ENCODE assay signal across 8 mouse cellular contexts in genomic region chr4:53632011-53632349, GRCm38 (mm10). TPM values are rescaled to one million over a fixed set of nuclear protein-coding genes. Genes with fewer than 3 reads are reported as not detected.
DNase-seq lines count a peak whose midpoint lies in the region; ATAC-seq and TF ChIP-seq lines count a peak whose summit lies in the region.

No protein-coding gene starts in this region.

- H3K9me3 ChIP-seq in heart, embryonic 10.5 days: no peaks in the 10 kb centered on the region
- H3K9me3 ChIP-seq in CH12.LX (replicated peaks; ENCODE audit: low read length): no peaks in the 10 kb centered on the region
- H3K9me3 ChIP-seq in hindbrain, embryonic 10.5 days: no peaks in the 10 kb centered on the region

- peak; percentile 19; the same call in 1 of the 2 replicates for ATAC-seq in megakaryocyte, adult 5-6 weeks (ENCODE audit: poor library complexity, severe bottlenecking)

- no peak for TF ChIP-seq POLR2A in CH12.LX (IDR thresholded peaks at IDR 0.05; ENCODE audit: low read depth, low read length)

- dilution Hi-C loops in CH12.LX (cut with MboI; ENCODE audit: extremely low pct_ligation_motif_present, extremely low pct_unique_long_range_greater_than_20kb, low sequenced_read_pairs): no loop called here

- H3K4me3 ChIP-seq in heart, embryonic 10.5 days: peak overlapping the region; percentile 94
- H3K4me3 ChIP-seq in CH12.LX (replicated peaks in 1 of 3; ENCODE audit: low read depth in 2 of 3, low read length in 2 of 3, poor library complexity in 1 of 3): peak overlapping the region; percentile 24 to 60 (median 54)
- H3K4me3 ChIP-seq in hindbrain, embryonic 10.5 days: peak overlapping the region; percentile 91

- H3K36me3 ChIP-seq in heart, embryonic 10.5 days: no peaks in the 10 kb centered on the region
- no peaks in the 10 kb centered on the region for H3K36me3 ChIP-seq in CH12.LX (replicated peaks in 1 of 2; ENCODE audit: control insufficient read depth in 1 of 2, insufficient read depth in 1 of 2, low read length in 1 of 2)
- H3K36me3 ChIP-seq in hindbrain, embryonic 10.5 days: peaks cover 9% of the 10 kb centered on the region; the same call in 1 of the 2 replicates

- TF ChIP-seq RAD21 in CH12.LX (IDR thresholded peaks at IDR 0.05; ENCODE audit: low read depth, low read length): no peak

- H3K9ac ChIP-seq in CH12.LX (ENCODE audit: insufficient read depth, low read depth): no peak overlapping the region

- intact Hi-C loops in heart, postnatal 14 days (cut with DNase I): loop anchor here (5.0 kb wide), 1 partner anchor 80 kb away; the partner anchor contains the start of gene Fktn

- peaks cover 11% of the 10 kb centered on the region; the same call in 1 of the 2 replicates for H3K4me1 ChIP-seq in heart, embryonic 10.5 days
- H3K4me1 ChIP-seq in CH12.LX (ENCODE audit: control insufficient read depth in 1 of 2, insufficient read depth in 2 of 2): no peaks in the 10 kb centered on the region; a peak in 1 of 4 replicates
- peaks cover 40% of the 10 kb centered on the region for H3K4me1 ChIP-seq in hindbrain, embryonic 10.5 days (replicated peaks)

- in situ Hi-C loops in CH12.LX (cut with MboI; ENCODE audit: low pct_ligation_motif_present, low pct_unique_long_range_greater_than_20kb, low sequenced_read_pairs): no loop called here

- H3K79me2 ChIP-seq in CH12.LX (replicated peaks; ENCODE audit: control insufficient read depth, extremely low read depth, insufficient read depth, poor library complexity, severe bottlenecking): no peaks in the 10 kb centered on the region

- WGBS in heart, embryonic 10.5 days: 4% methylated on average over 5 of the region's 5 CpGs
- WGBS in hindbrain, embryonic 10.5 days: 4% methylated on average over 5 of the region's 5 CpGs

- H3K27me3 ChIP-seq in heart, embryonic 10.5 days (ENCODE audit: insufficient read depth, poor library complexity, severe bottlenecking): peaks cover 12% of the 10 kb centered on the region; the same call in 1 of the 2 replicates
- H3K27me3 ChIP-seq in CH12.LX (replicated peaks): peaks cover 12% of the 10 kb centered on the region
- H3K27me3 ChIP-seq in hindbrain, embryonic 10.5 days (ENCODE audit: insufficient read depth, poor library complexity, severe bottlenecking): no peaks in the 10 kb centered on the region

- TF ChIP-seq EP300 in CH12.LX (IDR thresholded peaks at IDR 0.05; ENCODE audit: low read length): no peak

- no peak for TF ChIP-seq CTCF in CH12.LX (conservative IDR thresholded peaks at IDR 0.05 in 1 of 2, IDR thresholded peaks at IDR 0.05 in 1 of 2; ENCODE audit: low read depth in 2 of 2, low read length in 2 of 2)

- H3K27ac ChIP-seq in heart, embryonic 10.5 days: peak overlapping the region; percentile 94
- H3K27ac ChIP-seq in CH12.LX (ENCODE audit: insufficient read depth, low read depth): no peak overlapping the region
- peak overlapping the region; percentile 96 for H3K27ac ChIP-seq in hindbrain, embryonic 10.5 days

- peak overlapping the region; percentile 58 for H3K4me2 ChIP-seq in CH12.LX (ENCODE audit: insufficient read depth, low read depth, poor library complexity, severe bottlenecking)

- no peak for DNase-seq in heart, embryonic 10.5 days (ENCODE audit: low spot score)
- DNase-seq in heart, postnatal 14 days: no peak
- no peak for DNase-seq in CH12.LX (ENCODE audit: extremely low read depth)
- DNase-seq in hindbrain, embryonic 10.5 days (ENCODE audit: low spot score): no peak
- no peak for DNase-seq in right cerebral cortex, postnatal 36 days (ENCODE audit: low spot score in 2 of 2)
- DNase-seq in cerebellum, adult 18-20 months: no peak
- DNase-seq in c-Kit-positive CD71-positive TER-119-positive erythroid progenitor cells, embryonic 14.5 days (ENCODE audit: low spot score): no peak

TF ChIP-seq in CH12.LX, 34 proteins besides CTCF, POLR2A, EP300 and RAD21:
- TF ChIP-seq MYC (IDR thresholded peaks at IDR 0.05; ENCODE audit: low read depth, low read length) (no peak), HCFC1 (IDR thresholded peaks at IDR 0.05; ENCODE audit: low read depth, low read length) (no peak), MXI1 (IDR thresholded peaks at IDR 0.05; ENCODE audit: low read depth, low read length) (no peak), ETS1 (conservative IDR thresholded peaks at IDR 0.05; ENCODE audit: low read depth, low read length) (no peak), CHD2 (IDR thresholded peaks at IDR 0.05; ENCODE audit: low read length) (no peak), NRF1 (IDR thresholded peaks at IDR 0.05; ENCODE audit: low read depth, low read length) (no peak), ZC3H11A (IDR thresholded peaks at IDR 0.05; ENCODE audit: low read depth, low read length) (no peak), PAX5 (IDR thresholded peaks at IDR 0.05; ENCODE audit: low read length) (no peak), ZKSCAN1 (IDR thresholded peaks at IDR 0.05; ENCODE audit: borderline replicate concordance, low read depth, low read length) (no peak)

RNA-seq across cellular contexts. Expression of gene Fsd1l, which starts 0.7 kb away (rescaled TPM):
- polyA plus RNA-seq in heart, embryonic 10.5 days (2016; fragmentation: Nextera tagmentation; extraction: Ambion mirVana): 11.4 and 12.3 TPM in 2 replicates
- total RNA-seq in heart, postnatal 14 days (2021): 10 to 100 TPM; 47.8 to 53.6 TPM
- total RNA-seq in CH12.LX (2012; rRNA removed): 0.25 and 0.38 TPM in 2 replicates
- 0.26 and 0.45 TPM in 2 replicates for total RNA-seq in CH12.LX (2014; rRNA removed)
- polyA plus RNA-seq in CH12.LX (2012; ENCODE audit: insufficient read length, low read depth): 0.39 and 0.42 TPM in 2 replicates
- polyA plus RNA-seq in hindbrain, embryonic 10.5 days (2016; fragmentation: Nextera tagmentation; extraction: Ambion mirVana): 23.2 and 26.0 TPM in 2 replicates
- 6.1 and 10.2 TPM in 2 replicates for total RNA-seq in megakaryocyte, adult 5-6 weeks (2015)
- 5.5 and 7.4 TPM in 2 replicates for total RNA-seq in megakaryocyte, adult 5-6 weeks (2017)

Comparison
In these comparisons a context has a peak if more than half of its experiments do, and no peak if none do; other contexts are left out.
1. RNA of gene Fsd1l, which starts 0.7 kb away (total RNA-seq): 47.8 to 53.6 TPM in heart, postnatal 14 days and 5.5 to 10.2 TPM in megakaryocyte, adult 5-6 weeks; 0.25 to 0.45 TPM in CH12.LX; every median in the first group is over 4 times any median in the second.
2. Peak in every context shown above with its lines, with median percentiles within 50 percentile points of each other: H3K4me3 ChIP-seq.